Comparison of ENCODE assay signal across 9 mouse cellular contexts in the genomic region with DNA sequence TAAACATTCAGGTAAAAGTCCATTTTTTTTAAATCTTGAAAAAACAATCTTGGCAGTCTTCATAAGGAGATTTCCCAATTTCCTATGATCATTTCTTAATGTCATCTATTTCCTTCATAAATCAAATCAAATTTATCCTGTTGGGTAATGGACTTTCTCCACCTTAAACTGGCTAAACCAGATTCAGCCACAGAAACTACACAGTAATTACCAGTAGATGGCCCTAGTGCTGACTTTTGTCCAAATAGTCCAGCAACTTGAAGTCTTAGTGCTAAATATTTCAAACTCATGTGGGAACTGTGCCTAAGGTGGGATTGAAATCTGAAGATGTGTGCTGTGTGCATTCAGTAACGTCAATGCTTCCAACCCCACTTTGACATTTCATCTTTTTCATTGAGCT. TPM values are rescaled to one million over a fixed set of nuclear protein-coding genes. Genes with fewer than 3 reads are reported as not detected.
A peak's percentile ranks its signal among the peaks of the same experiment; 100 is the strongest.
DNase-seq lines count a peak whose midpoint lies in the region; ATAC-seq and TF ChIP-seq lines count a peak whose summit lies in the region.
"Had no signal": no experiment of that assay in that cellular context is flagged by ENCODE, and none has a peak within 500 bp of the region (broad histone marks: within the 10 kb centered on the region; RNA-seq: fewer than 3 reads in every experiment).

No protein-coding gene starts in this region.

- no peaks in the 10 kb centered on the region for H3K27me3 ChIP-seq in midbrain, postnatal 0 days (ENCODE audit: insufficient read depth, low read length)
- H3K27me3 ChIP-seq in midbrain, embryonic 10.5 days (ENCODE audit: low read depth, poor library complexity, severe bottlenecking) = no peaks in the 10 kb centered on the region
- no peaks in the 10 kb centered on the region for H3K27me3 ChIP-seq in splenic B cell, adult 2 months (ENCODE audit: control insufficient read depth, insufficient read depth, low read length, poor library complexity, severe bottlenecking)
- H3K27me3 ChIP-seq: liver, embryonic 13.5 days had no signal

- no peaks in the 10 kb centered on the region for H3K4me1 ChIP-seq in midbrain, postnatal 0 days (ENCODE audit: insufficient read depth, low read length)
- H3K4me1 ChIP-seq in midbrain, embryonic 10.5 days = no peaks in the 10 kb centered on the region
- no peaks in the 10 kb centered on the region for H3K4me1 ChIP-seq in embryonic fibroblast, embryonic 13.5 days (ENCODE audit: control insufficient read depth, insufficient read depth, low read length)
- H3K4me1 ChIP-seq: liver, embryonic 13.5 days had no signal

- H3K36me3 ChIP-seq in midbrain, postnatal 0 days (ENCODE audit: insufficient read depth, low read length) = peaks cover 2% of the 10 kb centered on the region; the same call in 1 of the 2 replicates
- H3K36me3 ChIP-seq in midbrain, embryonic 10.5 days = no peaks in the 10 kb centered on the region
- no peaks in the 10 kb centered on the region; the same call in none of the 2 replicates for H3K36me3 ChIP-seq in splenic B cell, adult 2 months (ENCODE audit: control insufficient read depth, insufficient read depth, low read length, poor library complexity, severe bottlenecking)

- TF ChIP-seq POLR2A in embryonic fibroblast, embryonic 13.5 days (IDR thresholded peaks at IDR 0.05; ENCODE audit: low read depth, low read length) = peak; percentile 46; the same call in 1 of the 2 replicates

- no peaks in the 10 kb centered on the region for H3K9me3 ChIP-seq in midbrain, postnatal 0 days (ENCODE audit: low read length)
- H3K9me3 ChIP-seq in midbrain, embryonic 10.5 days (replicated peaks) = no peaks in the 10 kb centered on the region
- H3K9me3 ChIP-seq: liver, embryonic 13.5 days had no signal

- no peak for DNase-seq in gastrocnemius, adult 2 months
- DNase-seq in gastrocnemius, postnatal 4 days (ENCODE audit: low spot score in 2 of 2) = no peak
- DNase-seq in midbrain, postnatal 0 days (ENCODE audit: low spot score) = peak; percentile 52
- DNase-seq in midbrain, embryonic 10.5 days (ENCODE audit: low spot score) = no peak
- DNase-seq in splenic B cell, adult 2 months (ENCODE audit: low read depth, low spot score) = peak; percentile 64
- no peak for DNase-seq in frontal cortex, postnatal 25 days (ENCODE audit: low spot score in 2 of 2)
- no peak for DNase-seq in layer of hippocampus, adult 9-11 months
- DNase-seq: liver, embryonic 13.5 days had no signal

- TF ChIP-seq CTCF in gastrocnemius, adult 2 months (IDR thresholded peaks at IDR 0.05) = peak; percentile 72
- peak; percentile 59 for TF ChIP-seq CTCF in midbrain, postnatal 0 days (IDR thresholded peaks at IDR 0.05)
- no peak for TF ChIP-seq CTCF in embryonic fibroblast, embryonic 13.5 days (IDR thresholded peaks at IDR 0.05; ENCODE audit: borderline replicate concordance, insufficient read depth, low read length)

- ATAC-seq in midbrain, postnatal 0 days (ENCODE audit: low FRiP score) = no peak

- no peak overlapping the region for H3K27ac ChIP-seq in gastrocnemius, adult 2 months
- H3K27ac ChIP-seq in midbrain, postnatal 0 days (ENCODE audit: low read depth, low read length) = no peak overlapping the region
- H3K27ac ChIP-seq in midbrain, embryonic 10.5 days (replicated peaks) = no peak overlapping the region
- H3K27ac ChIP-seq in embryonic fibroblast, embryonic 13.5 days (ENCODE audit: insufficient read depth, low read length) = no peak overlapping the region
- H3K27ac ChIP-seq: liver, embryonic 13.5 days had no signal

- H3K9ac ChIP-seq in midbrain, postnatal 0 days (replicated peaks; ENCODE audit: low read length, poor library complexity, severe bottlenecking) = no peak overlapping the region
- H3K9ac ChIP-seq: liver, embryonic 13.5 days had no signal

- H3K4me3 ChIP-seq in gastrocnemius, adult 2 months = no peak overlapping the region
- H3K4me3 ChIP-seq in midbrain, postnatal 0 days (ENCODE audit: low read depth, low read length) = no peak overlapping the region
- H3K4me3 ChIP-seq in midbrain, embryonic 10.5 days = no peak overlapping the region
- H3K4me3 ChIP-seq in embryonic fibroblast, embryonic 13.5 days (ENCODE audit: insufficient read depth, low read length) = no peak overlapping the region
- H3K4me3 ChIP-seq: liver, embryonic 13.5 days had no signal

- WGBS in midbrain, postnatal 0 days = 41% methylated on average over 1 of the region's 1 CpGs
- 45% methylated on average over 1 of the region's 1 CpGs for WGBS in midbrain, embryonic 10.5 days

- intact Hi-C loops in gastrocnemius, adult 2 months (cut with DNase I) = loop anchor here (1.0 to 10.0 kb wide), 2 partner anchors 131 to 502 kb away; no protein-coding TSS in a partner anchor

- H3K4me2 ChIP-seq in midbrain, postnatal 0 days (ENCODE audit: low read depth, low read length, poor library complexity, severe bottlenecking) = no peak overlapping the region
- H3K4me2 ChIP-seq: liver, embryonic 13.5 days had no signal

RNA-seq across cellular contexts. Expression of a gene that starts 11.8 kb away (rescaled TPM):
- total RNA-seq in gastrocnemius, adult 2 months (2021) = 10 to 100 TPM; 13.0 to 22.2 TPM
- total RNA-seq in gastrocnemius, postnatal 4 days (2021) = 1 to 10 TPM; 7.9 to 8.2 TPM
- total RNA-seq in midbrain, postnatal 0 days (2014; rRNA removed) = 3.5 and 6.1 TPM in 2 replicates
- 4.1 and 4.3 TPM in 2 replicates for polyA plus RNA-seq in midbrain, postnatal 0 days (2015; fragmentation: Nextera tagmentation; extraction: Ambion mirVana)
- 7.3 and 7.8 TPM in 2 replicates for polyA plus RNA-seq in midbrain, embryonic 10.5 days (2016; fragmentation: Nextera tagmentation; extraction: Ambion mirVana)
- 34.7 and 65.2 TPM in 2 replicates for polyA plus RNA-seq in embryonic fibroblast, embryonic 13.5 days (2011; ENCODE audit: insufficient read length, low read depth, missing spikeins)

Comparison
In these comparisons a context has a peak if more than half of its experiments do, and no peak if none do; other contexts are left out.
1. DNase-seq: peak in midbrain, postnatal 0 days (single experiment) and splenic B cell, adult 2 months (single experiment); none in gastrocnemius, adult 2 months (single experiment), gastrocnemius, postnatal 4 days (0 of 2), midbrain, embryonic 10.5 days (single experiment), frontal cortex, postnatal 25 days (0 of 2) and layer of hippocampus, adult 9-11 months (single experiment).